31 mouse cellular contexts compared by ENCODE assay signal in the genomic region with DNA sequence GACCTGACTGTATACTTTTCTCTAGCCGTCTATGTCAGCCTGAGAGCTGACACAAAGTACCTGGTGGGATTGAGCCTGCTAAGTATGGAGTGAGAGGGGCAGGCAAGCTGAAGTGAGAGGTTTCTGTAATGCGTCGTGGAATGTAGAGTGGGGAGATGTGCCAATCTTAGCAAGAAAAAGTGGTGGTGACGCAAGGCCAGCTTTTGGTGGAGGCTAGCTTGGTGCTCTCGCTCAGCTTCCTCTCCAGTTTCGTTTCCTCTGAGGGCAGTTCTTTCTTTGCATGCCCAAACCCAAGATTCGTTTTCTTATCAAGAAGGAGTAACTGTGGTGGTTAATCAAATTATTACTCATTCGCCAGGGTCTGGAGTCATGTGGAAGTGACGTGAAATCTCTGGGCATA.
A peak's percentile ranks its signal among the peaks of the same experiment; 100 is the strongest.
DNase-seq lines count a peak whose midpoint lies in the region; ATAC-seq lines count a peak whose summit lies in the region.
"Had no signal": no experiment of that assay in that cellular context is flagged by ENCODE, and none has a peak within 500 bp of the region (broad histone marks: within the 10 kb centered on the region; RNA-seq: fewer than 3 reads in every experiment).

No protein-coding gene starts in this region.

- peak; percentile 84 for ATAC-seq in common myeloid progenitor, adult 5-6 weeks (replicated peaks; ENCODE audit: low read depth, poor library complexity, severe bottlenecking)
- peak; percentile 89 for ATAC-seq in megakaryocyte, adult 5-6 weeks (ENCODE audit: poor library complexity, severe bottlenecking)
- no peak for ATAC-seq in hindbrain, embryonic 16.5 days
- ATAC-seq: forebrain, embryonic 14.5 days; midbrain, embryonic 13.5 days had no signal

- WGBS in hindbrain, embryonic 16.5 days, result 94% methylated on average over 9 of the region's 9 CpGs

- peak; percentile 31 for DNase-seq in lung, postnatal 14 days
- no peak for DNase-seq in lung, postnatal 10 days
- no peak for DNase-seq in kidney, postnatal 14 days
- no peak for DNase-seq in adrenal gland, adult 18-20 months (ENCODE audit: low spot score in 2 of 2)
- DNase-seq: adrenal gland, adult 2 months; adrenal gland, postnatal 36 days; cerebellum, adult 2 months; cerebellum, postnatal 14 days; gastrocnemius, postnatal 14 days; heart, adult 11 months; heart, postnatal 36 days; kidney, adult 11 months; kidney, postnatal 25 days; left cerebral cortex, postnatal 4 days; liver, embryonic 13.5 days; retina, postnatal 1 day; spleen, adult 18-20 months; thymus, adult 2 months; thymus, postnatal 36 days had no signal

- no peak overlapping the region for H3K4me3 ChIP-seq in hindbrain, embryonic 16.5 days (ENCODE audit: low read length)
- H3K4me3 ChIP-seq: heart, embryonic 10.5 days; hindbrain, embryonic 13.5 days; left cerebral cortex, adult 2 months; liver, embryonic 13.5 days; lung, embryonic 15.5 days; midbrain, embryonic 13.5 days; neural tube, embryonic 15.5 days had no signal

- H3K9me3 ChIP-seq in hindbrain, embryonic 16.5 days (ENCODE audit: control insufficient read depth, low read length), result no peaks in the 10 kb centered on the region
- H3K9me3 ChIP-seq: heart, embryonic 10.5 days; hindbrain, embryonic 13.5 days; liver, embryonic 13.5 days; lung, embryonic 15.5 days; midbrain, embryonic 13.5 days; neural tube, embryonic 15.5 days had no signal

- H3K4me1 ChIP-seq in hindbrain, embryonic 16.5 days (ENCODE audit: control insufficient read depth, insufficient read depth, low read depth, low read length), result no peaks in the 10 kb centered on the region
- H3K4me1 ChIP-seq: hindbrain, embryonic 13.5 days; liver, embryonic 13.5 days; midbrain, embryonic 13.5 days; neural tube, embryonic 15.5 days had no signal

- H3K36me3 ChIP-seq in hindbrain, embryonic 16.5 days (ENCODE audit: control insufficient read depth, insufficient read depth, low read length), result no peaks in the 10 kb centered on the region
- H3K36me3 ChIP-seq: G1E; hindbrain, embryonic 13.5 days; liver, embryonic 13.5 days; lung, embryonic 15.5 days; midbrain, embryonic 13.5 days; neural tube, embryonic 15.5 days had no signal

- no peak overlapping the region for H3K27ac ChIP-seq in hindbrain, embryonic 16.5 days (ENCODE audit: low read depth, low read length)
- H3K27ac ChIP-seq: heart, embryonic 10.5 days; hindbrain, embryonic 13.5 days; left cerebral cortex, adult 2 months; liver, embryonic 13.5 days; lung, embryonic 15.5 days; midbrain, embryonic 13.5 days; neural tube, embryonic 15.5 days; stomach, postnatal 0 days had no signal

- no peak overlapping the region for H3K4me2 ChIP-seq in hindbrain, embryonic 16.5 days (ENCODE audit: low read length)
- H3K4me2 ChIP-seq: hindbrain, embryonic 13.5 days; liver, embryonic 13.5 days; lung, embryonic 15.5 days; midbrain, embryonic 13.5 days; neural tube, embryonic 15.5 days had no signal

- H3K9ac ChIP-seq in hindbrain, embryonic 16.5 days (ENCODE audit: low read depth, low read length), result no peak overlapping the region
- H3K9ac ChIP-seq: hindbrain, embryonic 13.5 days; liver, embryonic 13.5 days; lung, embryonic 15.5 days; midbrain, embryonic 13.5 days; neural tube, embryonic 15.5 days had no signal

- H3K27me3 ChIP-seq in hindbrain, embryonic 16.5 days (replicated peaks; ENCODE audit: control insufficient read depth, insufficient read depth, low read length), result no peaks in the 10 kb centered on the region
- H3K27me3 ChIP-seq: hindbrain, embryonic 13.5 days; liver, embryonic 13.5 days; lung, embryonic 15.5 days; midbrain, embryonic 13.5 days; neural tube, embryonic 15.5 days had no signal
